Mouse (Mus musculus): Measurements from ENCODE around the gene Chid1. TPM values are rescaled to one million over a fixed set of nuclear protein-coding genes. Genes with fewer than 3 reads are reported as not detected.

Chid1 gene
- polyA plus RNA-seq, 1 experiment from 2014 or later, result 15.6 TPM

DNA sequence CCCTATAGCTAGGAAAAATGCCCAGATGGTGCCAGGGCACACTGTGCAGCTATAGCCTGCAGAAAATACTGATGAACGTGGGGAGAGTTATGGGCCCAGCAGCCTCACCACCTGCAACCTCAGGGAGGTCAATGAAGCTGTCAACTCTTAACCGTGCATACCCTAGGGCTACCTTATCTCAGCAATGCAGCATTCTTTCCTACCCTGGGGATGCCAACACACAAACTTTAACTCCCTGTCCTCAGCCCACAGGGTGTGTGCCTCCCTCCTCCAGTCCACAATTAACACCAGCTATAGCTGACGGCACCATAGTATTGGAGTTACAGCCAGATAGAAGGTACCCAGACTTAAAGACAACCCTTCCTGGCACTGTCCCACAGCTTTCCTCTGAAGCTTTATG, 20.7 kb downstream of the Chid1 start:
- TF ChIP-seq CTCF (IDR thresholded peaks at IDR 0.05), result no peak
- TF ChIP-seq EP300 (IDR thresholded peaks at IDR 0.05), result no peak
- Histone ChIP-seq H3K27ac (ENCODE audit: low read length) (no peak overlapping the region), H3K9me3 (ENCODE audit: low read length) (no peaks in the 10 kb centered on the region), H3K4me2 (replicated peaks; ENCODE audit: low read depth, low read length) (no peak overlapping the region), H3K4me3 (ENCODE audit: low read depth, low read length) (no peak overlapping the region), H3K4me1 (ENCODE audit: insufficient read depth, low read depth, low read length) (no peaks in the 10 kb centered on the region), H3K36me3 (ENCODE audit: insufficient read depth, low read length) (peaks cover 10% of the 10 kb centered on the region), H3K27me3 (replicated peaks; ENCODE audit: insufficient read depth, low read length) (no peaks in the 10 kb centered on the region), H3K9ac (replicated peaks; ENCODE audit: low read depth) (no peak overlapping the region)
- ATAC-seq (no peak), DNase-seq (ENCODE audit: low spot score) (no peak)
- WGBS, result 72% methylated on average over 3 of the region's 3 CpGs

DNA sequence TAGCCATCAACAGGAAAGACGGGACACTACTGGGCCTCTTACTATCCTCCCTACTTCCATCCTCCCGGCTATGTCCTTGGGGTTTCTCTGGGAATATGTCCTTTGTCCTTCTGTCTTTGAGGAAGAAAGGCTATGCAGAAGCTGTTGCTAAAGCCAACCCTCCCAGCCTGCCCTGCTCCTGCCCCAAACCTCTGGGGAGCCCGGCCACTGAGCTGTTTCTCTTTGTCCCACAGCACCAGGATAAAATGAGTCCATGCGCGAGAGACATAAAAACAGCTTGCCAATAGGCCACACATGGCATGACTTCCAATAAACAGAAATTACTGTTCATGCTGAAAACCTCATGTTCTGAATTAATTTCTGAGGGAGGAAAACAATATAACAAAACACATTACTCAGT, 21.4 kb downstream of the Chid1 start:
- H3K36me3 ChIP-seq (ENCODE audit: insufficient read depth, low read length), result peaks cover 10% of the 10 kb centered on the region
- H3K4me2 ChIP-seq (replicated peaks; ENCODE audit: low read depth, low read length), result no peak overlapping the region
- H3K9me3 ChIP-seq (ENCODE audit: low read length), result no peaks in the 10 kb centered on the region
- TF ChIP-seq CTCF (IDR thresholded peaks at IDR 0.05), result no peak
- TF ChIP-seq EP300 (IDR thresholded peaks at IDR 0.05), result no peak
- no peak overlapping the region for H3K4me3 ChIP-seq (ENCODE audit: low read depth, low read length)
- H3K27ac ChIP-seq (ENCODE audit: low read length), result no peak overlapping the region
- ATAC-seq, result no peak
- no peak for DNase-seq (ENCODE audit: low spot score)
- 89% methylated on average over 5 of the region's 5 CpGs for WGBS
- H3K4me1 ChIP-seq (ENCODE audit: insufficient read depth, low read depth, low read length), result no peaks in the 10 kb centered on the region
- no peak overlapping the region for H3K9ac ChIP-seq (replicated peaks; ENCODE audit: low read depth)
- H3K27me3 ChIP-seq (replicated peaks; ENCODE audit: insufficient read depth, low read length), result no peaks in the 10 kb centered on the region

DNA sequence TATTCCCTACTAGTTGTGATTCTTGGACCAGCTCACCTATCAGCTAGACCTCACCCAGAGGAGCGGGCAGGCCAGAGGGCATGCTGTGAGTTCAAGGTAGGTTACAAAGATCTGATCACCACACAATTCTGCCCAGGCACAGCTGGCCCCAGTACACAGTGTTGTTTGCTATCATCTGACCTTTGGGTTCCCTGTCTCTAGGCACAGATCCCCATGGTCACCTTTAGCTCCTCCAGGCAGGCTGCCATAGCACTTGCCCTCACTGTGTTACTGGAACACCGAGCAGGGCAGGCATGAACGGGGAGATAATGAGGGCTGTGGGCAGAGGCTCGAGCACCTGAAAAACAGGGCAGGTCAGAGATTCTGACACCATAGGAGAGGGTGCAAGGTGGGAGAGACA, 22.0 kb downstream of the Chid1 start:
- DNase-seq (ENCODE audit: low spot score) (no peak), ATAC-seq (no peak)
- Histone ChIP-seq H3K27ac (ENCODE audit: low read length) (no peak overlapping the region), H3K4me1 (ENCODE audit: insufficient read depth, low read depth, low read length) (no peaks in the 10 kb centered on the region), H3K9me3 (ENCODE audit: low read length) (no peaks in the 10 kb centered on the region), H3K27me3 (replicated peaks; ENCODE audit: insufficient read depth, low read length) (no peaks in the 10 kb centered on the region), H3K4me2 (replicated peaks; ENCODE audit: low read depth, low read length) (no peak overlapping the region), H3K9ac (replicated peaks; ENCODE audit: low read depth) (no peak overlapping the region), H3K36me3 (ENCODE audit: insufficient read depth, low read length) (peaks cover 10% of the 10 kb centered on the region), H3K4me3 (ENCODE audit: low read depth, low read length) (no peak overlapping the region)
- WGBS, result 79% methylated on average over 4 of the region's 4 CpGs
- TF ChIP-seq CTCF (IDR thresholded peaks at IDR 0.05) (no peak), EP300 (IDR thresholded peaks at IDR 0.05) (no peak)

DNA sequence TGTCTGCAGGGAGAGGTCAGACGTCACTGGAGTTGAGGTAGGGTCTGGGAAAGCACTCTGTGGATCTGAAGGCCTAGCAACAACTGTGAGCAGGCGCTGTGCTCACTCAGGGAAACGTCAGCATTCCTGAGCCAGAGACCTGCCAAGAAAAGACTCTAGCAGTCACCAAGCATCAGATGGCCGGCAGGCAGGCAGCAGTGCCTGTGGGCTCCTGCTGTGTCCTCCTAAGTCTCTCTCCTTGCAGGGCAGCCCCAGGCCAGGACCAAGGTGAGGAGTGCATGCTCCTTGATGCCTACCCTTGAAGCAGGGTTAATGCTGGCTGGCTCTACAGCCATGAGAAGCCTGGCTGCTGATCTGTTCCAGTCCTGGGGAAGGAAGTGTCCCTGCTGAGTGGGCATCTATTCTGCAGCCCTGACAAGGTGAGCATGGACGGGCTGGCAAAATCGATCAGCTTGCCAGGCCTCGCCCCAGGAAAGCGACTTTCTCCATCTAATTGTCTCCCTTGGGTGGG, 28.9 kb downstream of the Chid1 start:
- no peak overlapping the region for H3K4me3 ChIP-seq (ENCODE audit: low read depth, low read length)
- no peak overlapping the region for H3K27ac ChIP-seq (ENCODE audit: low read length)
- no peaks in the 10 kb centered on the region for H3K4me1 ChIP-seq (ENCODE audit: insufficient read depth, low read depth, low read length)
- 66% methylated on average over 8 of the region's 8 CpGs for WGBS
- H3K36me3 ChIP-seq (ENCODE audit: insufficient read depth, low read length), result no peaks in the 10 kb centered on the region
- H3K9me3 ChIP-seq (ENCODE audit: low read length), result no peaks in the 10 kb centered on the region
- no peak overlapping the region for H3K4me2 ChIP-seq (replicated peaks; ENCODE audit: low read depth, low read length)
- ATAC-seq (no peak), DNase-seq (ENCODE audit: low spot score) (no peak)
- no peaks in the 10 kb centered on the region for H3K27me3 ChIP-seq (replicated peaks; ENCODE audit: insufficient read depth, low read length)
- TF ChIP-seq CTCF (IDR thresholded peaks at IDR 0.05) (no peak), EP300 (IDR thresholded peaks at IDR 0.05) (no peak)
- no peak overlapping the region for H3K9ac ChIP-seq (replicated peaks; ENCODE audit: low read depth)

DNA sequence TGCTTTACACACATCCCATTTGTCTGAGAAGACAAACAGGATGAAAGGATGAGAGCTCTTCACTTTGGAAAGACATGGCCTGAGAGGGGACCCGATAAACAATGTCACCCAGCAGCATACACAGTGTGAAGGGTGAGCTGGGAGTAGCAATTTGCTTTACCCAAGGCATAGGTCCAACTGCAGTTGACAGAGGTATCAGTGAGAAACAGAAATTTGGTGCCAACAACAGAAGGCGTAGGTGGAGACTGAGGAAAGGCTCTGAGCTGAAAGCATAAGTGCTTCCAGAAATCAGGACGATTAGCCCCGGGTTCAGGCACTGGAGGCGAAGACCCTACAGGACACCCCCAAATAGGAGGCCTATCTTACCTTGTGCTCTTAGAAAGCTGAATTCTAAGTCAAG, 29.5 kb downstream of the Chid1 start:
- no peak overlapping the region for H3K27ac ChIP-seq (ENCODE audit: low read length)
- 89% methylated on average over 5 of the region's 5 CpGs for WGBS
- TF ChIP-seq CTCF (IDR thresholded peaks at IDR 0.05), result no peak
- no peak for TF ChIP-seq EP300 (IDR thresholded peaks at IDR 0.05)

DNA sequence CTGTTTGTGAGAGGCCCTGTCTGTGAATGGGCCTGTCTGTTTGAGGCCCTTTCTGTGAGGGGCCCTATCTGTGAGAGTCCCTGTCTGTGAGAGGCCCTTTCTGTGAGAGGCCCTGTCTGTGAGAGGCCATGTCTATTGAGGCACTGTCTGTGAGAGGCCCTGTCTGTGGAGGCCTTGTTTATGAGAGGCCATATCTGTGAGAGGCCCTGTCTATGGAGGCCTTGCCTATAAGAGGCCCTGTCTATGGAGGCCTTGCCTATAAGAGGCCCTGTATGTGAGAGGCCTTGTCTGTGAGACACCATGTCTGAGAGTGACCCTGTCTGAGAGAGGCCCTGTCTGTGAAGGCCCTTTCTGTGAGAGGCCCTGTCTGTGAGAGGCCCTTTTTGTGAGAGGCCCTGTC, 31.5 kb downstream of the Chid1 start:
- no peak overlapping the region for H3K4me3 ChIP-seq (ENCODE audit: low read depth, low read length)
- DNase-seq (ENCODE audit: low spot score) (no peak), ATAC-seq (no peak)
- H3K4me1 ChIP-seq (ENCODE audit: insufficient read depth, low read depth, low read length), result no peaks in the 10 kb centered on the region
- TF ChIP-seq EP300 (IDR thresholded peaks at IDR 0.05), result no peak
- no peaks in the 10 kb centered on the region for H3K36me3 ChIP-seq (ENCODE audit: insufficient read depth, low read length)
- H3K4me2 ChIP-seq (replicated peaks; ENCODE audit: low read depth, low read length), result no peak overlapping the region
- H3K27me3 ChIP-seq (replicated peaks; ENCODE audit: insufficient read depth, low read length), result no peaks in the 10 kb centered on the region
- H3K9me3 ChIP-seq (ENCODE audit: low read length), result no peaks in the 10 kb centered on the region
- no peak overlapping the region for H3K9ac ChIP-seq (replicated peaks; ENCODE audit: low read depth)
- no peak overlapping the region for H3K27ac ChIP-seq (ENCODE audit: low read length)

More for the DNA sequence above, 29.5 kb downstream of the Chid1 start:
- DNase-seq (ENCODE audit: low spot score) (no peak), ATAC-seq (no peak)
- Histone ChIP-seq H3K36me3 (ENCODE audit: insufficient read depth, low read length) (no peaks in the 10 kb centered on the region), H3K4me3 (ENCODE audit: low read depth, low read length) (no peak overlapping the region), H3K4me2 (replicated peaks; ENCODE audit: low read depth, low read length) (no peak overlapping the region), H3K4me1 (ENCODE audit: insufficient read depth, low read depth, low read length) (no peaks in the 10 kb centered on the region), H3K9ac (replicated peaks; ENCODE audit: low read depth) (no peak overlapping the region), H3K9me3 (ENCODE audit: low read length) (no peaks in the 10 kb centered on the region), H3K27me3 (replicated peaks; ENCODE audit: insufficient read depth, low read length) (no peaks in the 10 kb centered on the region)

DNA sequence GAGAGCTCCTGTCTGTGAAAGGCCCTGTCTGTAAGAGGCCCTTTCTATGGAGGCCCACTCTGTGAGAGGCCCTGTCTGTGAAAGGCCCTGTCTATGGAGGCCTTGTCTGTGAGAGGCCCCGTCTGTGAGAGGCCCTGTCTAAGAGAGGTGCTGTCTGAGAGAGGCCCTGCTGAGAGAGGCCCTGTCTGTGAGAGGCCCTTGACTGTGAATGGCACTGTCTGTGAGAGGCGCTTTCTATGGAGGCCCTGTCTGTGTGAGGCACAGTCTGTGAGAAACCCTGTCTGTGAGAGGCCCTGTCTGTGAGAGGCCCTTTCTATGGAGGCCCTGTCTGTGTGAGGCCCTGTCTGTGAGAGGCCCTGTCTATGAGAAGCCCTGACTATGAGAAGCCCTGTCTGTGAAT, 33.4 kb downstream of the Chid1 start:
- no peak overlapping the region for H3K9ac ChIP-seq (replicated peaks; ENCODE audit: low read depth)
- H3K4me2 ChIP-seq (replicated peaks; ENCODE audit: low read depth, low read length), result no peak overlapping the region
- no peaks in the 10 kb centered on the region for H3K27me3 ChIP-seq (replicated peaks; ENCODE audit: insufficient read depth, low read length)
- TF ChIP-seq CTCF (IDR thresholded peaks at IDR 0.05), result no peak
- TF ChIP-seq EP300 (IDR thresholded peaks at IDR 0.05), result no peak
- WGBS, result 76% methylated on average over 2 of the region's 2 CpGs
- no peak for DNase-seq (ENCODE audit: low spot score)
- no peak overlapping the region for H3K27ac ChIP-seq (ENCODE audit: low read length)
- no peaks in the 10 kb centered on the region for H3K9me3 ChIP-seq (ENCODE audit: low read length)
- H3K36me3 ChIP-seq (ENCODE audit: insufficient read depth, low read length), result no peaks in the 10 kb centered on the region
- ATAC-seq, result no peak
- H3K4me3 ChIP-seq (ENCODE audit: low read depth, low read length), result no peak overlapping the region
- no peaks in the 10 kb centered on the region for H3K4me1 ChIP-seq (ENCODE audit: insufficient read depth, low read depth, low read length)
